Mouse (Mus musculus) stomach, embryonic 14.5 days (tissue): ENCODE measurements around the gene Sash3. TPM values are rescaled to one million over a fixed set of nuclear protein-coding genes. Genes with fewer than 3 reads are reported as not detected.

Source experiments
- ATAC-seq: fragments of 200-750 bp; cut with Nextera tagmentation; 2 replicates; pipeline ENCODE4 v1.8.0; 2017; ENCODE audit warnings: low read depth, moderate TSS enrichment; ENCODE audit not compliant: insufficient number of reproducible peaks, insufficient read depth, low FRiP score
- H3K27ac ChIP-seq: fragments of 300-500 bp; sonication (generic); 2 replicates; pipeline ENCODE4 v1.5.1; 2014; ENCODE audit warnings: mild to moderate bottlenecking, low read length, moderate library complexity, mixed read lengths
- H3K27me3 ChIP-seq: fragments of 300-500 bp; sonication (generic); 2 replicates; pipeline ENCODE4 v1.6.1; 2014; ENCODE audit warnings: low read length, control low read depth, mixed read lengths; ENCODE audit not compliant: control insufficient read depth, insufficient read depth
- H3K36me3 ChIP-seq: fragments of 300-500 bp; sonication (generic); 2 replicates; pipeline ENCODE4 v1.6.1; 2014; ENCODE audit warnings: mild to moderate bottlenecking, control low read depth, low read length, moderate library complexity, mixed read lengths; ENCODE audit not compliant: control insufficient read depth, insufficient read depth
- H3K4me1 ChIP-seq: fragments of 300-500 bp; sonication (generic); 2 replicates; pipeline ENCODE4 v1.6.1; 2014; ENCODE audit warnings: low read length, control low read depth, mixed read lengths; ENCODE audit not compliant: control insufficient read depth, insufficient read depth
- H3K4me2 ChIP-seq: fragments of 300-500 bp; sonication (generic); replicated peaks from 2 replicates; pipeline ENCODE4 v1.6.1; 2014; ENCODE audit warnings: low read depth, low read length, control low read depth
- H3K4me3 ChIP-seq: fragments of 300-500 bp; sonication (generic); 2 replicates; pipeline ENCODE4 v1.5.1; 2014; ENCODE audit warnings: low read depth, low read length, control low read depth
- H3K9ac ChIP-seq: fragments of 300-500 bp; sonication (generic); replicated peaks from 2 replicates; pipeline ENCODE4 v1.6.1; 2014; ENCODE audit warnings: low read depth, mild to moderate bottlenecking, control low read depth, low read length, moderate library complexity, mixed read lengths
- H3K9me3 ChIP-seq: fragments of 300-500 bp; sonication (generic); 2 replicates; pipeline ENCODE4 v1.6.1; 2016; ENCODE audit warnings: low read depth, low read length, control low read depth; ENCODE audit not compliant: control insufficient read depth
- WGBS: fragments of 180-500 bp; shearing (Covaris S2); extraction: QIAGEN DNeasy Blood & Tissue Kit; methylation state at CpG from one replicate; pipeline ENCODE4 v1.1.7; 2014; 5-methylcytosine and 5-hydroxymethylcytosine counted together
- polyA plus RNA-seq: library from polyadenylated mRNA; unstranded; fragments of >200 nt; fragmentation: Nextera tagmentation; extraction: Ambion mirVana; gene quantifications from 2 replicates; pipeline ENCODE4 v1.2.1, GENCODE M21; 2014

Gene Sash3
- polyA plus RNA-seq, 1 experiment from 2014 or later = 3.3 TPM

DNA sequence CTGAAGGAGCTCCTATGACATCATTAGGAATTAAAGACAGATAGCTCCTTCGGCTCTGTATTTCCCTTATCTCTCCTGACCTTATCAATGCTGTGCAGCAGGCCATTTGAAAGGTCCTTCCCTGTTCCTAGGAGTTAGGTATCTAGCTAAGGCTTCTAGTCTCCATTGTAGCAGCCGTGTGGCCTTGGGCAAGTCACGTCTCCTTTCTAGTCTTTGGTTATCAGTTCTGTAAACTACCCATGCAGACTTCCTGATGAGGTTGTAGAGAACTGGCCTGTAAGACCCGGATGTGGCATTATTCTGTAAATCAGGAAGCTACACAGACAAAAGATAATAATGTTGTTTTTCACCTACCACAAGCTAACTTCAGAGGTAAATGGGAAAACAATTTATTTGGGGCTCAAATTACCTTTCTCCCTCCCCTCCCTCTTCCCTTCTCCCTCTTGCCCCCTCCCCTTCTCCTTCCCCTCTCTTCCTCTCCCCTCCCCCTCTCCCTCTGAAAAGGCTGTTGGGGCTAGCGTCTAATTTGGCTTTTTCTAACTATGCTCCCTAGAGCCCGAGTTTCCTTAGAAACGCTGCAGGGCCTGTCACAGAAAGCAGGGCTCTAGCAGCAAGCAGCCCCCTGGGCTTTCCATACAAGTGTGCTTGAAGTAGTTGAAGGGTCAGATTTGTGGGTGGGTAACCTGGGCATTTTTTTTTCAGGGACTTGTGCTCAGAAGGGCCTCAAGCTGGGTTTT is 7.5 kb upstream of the Sash3 start:
- no peaks in the 10 kb centered on the region for H3K36me3 ChIP-seq
- no peaks in the 10 kb centered on the region for H3K9me3 ChIP-seq
- no peak overlapping the region for H3K9ac ChIP-seq
- WGBS = 50% methylated on average over 7 of the region's 7 CpGs
- no peaks in the 10 kb centered on the region for H3K4me1 ChIP-seq
- H3K27ac ChIP-seq = no peak overlapping the region
- H3K4me2 ChIP-seq = no peak overlapping the region
- H3K4me3 ChIP-seq = no peak overlapping the region
- no peak for ATAC-seq
- H3K27me3 ChIP-seq = no peaks in the 10 kb centered on the region

DNA sequence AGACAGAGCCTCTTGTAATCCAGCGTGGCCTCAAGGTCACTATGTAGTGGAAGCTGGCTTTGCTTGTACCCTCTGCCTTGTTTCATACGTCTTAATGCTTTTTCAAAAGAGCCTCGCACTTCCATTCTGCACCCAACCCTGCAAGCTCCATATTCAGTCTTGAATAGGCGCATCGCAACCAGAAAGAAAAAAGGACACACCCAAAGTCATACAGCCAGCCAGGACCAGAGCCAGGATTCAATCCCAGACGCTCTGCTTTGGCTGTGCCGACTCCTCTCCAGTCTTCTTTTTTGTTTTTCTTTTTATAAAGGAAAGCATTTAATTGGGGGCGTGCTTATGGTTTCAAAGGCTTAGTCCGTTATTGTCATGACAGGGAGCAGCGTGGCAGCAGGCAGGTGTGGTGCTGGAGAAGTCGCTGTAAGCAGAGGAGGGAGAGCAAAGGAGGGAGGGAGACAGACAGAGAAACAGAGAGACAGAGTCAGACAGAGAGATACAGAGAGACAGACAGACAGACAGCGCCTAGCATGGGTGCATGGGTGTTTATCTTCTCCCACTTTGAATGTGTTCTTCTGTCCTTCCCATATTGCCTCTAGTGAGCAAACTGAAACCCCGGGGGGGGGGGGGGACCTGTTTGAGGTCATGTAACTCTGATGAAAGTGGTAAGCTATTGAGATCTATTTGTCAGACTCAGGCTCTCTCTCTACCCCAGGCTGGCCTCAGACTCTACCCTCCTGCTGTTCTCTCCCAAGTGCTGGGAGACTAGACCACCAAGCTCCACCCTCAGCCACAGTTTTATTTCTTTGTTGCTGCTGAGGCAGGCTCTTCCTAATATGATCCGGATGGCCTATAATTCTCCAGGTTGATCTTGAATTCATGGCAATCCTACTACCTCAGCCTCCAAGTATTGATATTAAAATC is 6.6 kb upstream of the Sash3 start:
- H3K27me3 ChIP-seq = no peaks in the 10 kb centered on the region
- H3K4me3 ChIP-seq = no peak overlapping the region
- no peak for ATAC-seq
- H3K9ac ChIP-seq = no peak overlapping the region
- no peaks in the 10 kb centered on the region for H3K9me3 ChIP-seq
- H3K4me2 ChIP-seq = no peak overlapping the region
- H3K27ac ChIP-seq = no peak overlapping the region
- no peaks in the 10 kb centered on the region for H3K36me3 ChIP-seq
- H3K4me1 ChIP-seq = no peaks in the 10 kb centered on the region
- WGBS = 59% methylated on average over 14 of the region's 14 CpGs

DNA sequence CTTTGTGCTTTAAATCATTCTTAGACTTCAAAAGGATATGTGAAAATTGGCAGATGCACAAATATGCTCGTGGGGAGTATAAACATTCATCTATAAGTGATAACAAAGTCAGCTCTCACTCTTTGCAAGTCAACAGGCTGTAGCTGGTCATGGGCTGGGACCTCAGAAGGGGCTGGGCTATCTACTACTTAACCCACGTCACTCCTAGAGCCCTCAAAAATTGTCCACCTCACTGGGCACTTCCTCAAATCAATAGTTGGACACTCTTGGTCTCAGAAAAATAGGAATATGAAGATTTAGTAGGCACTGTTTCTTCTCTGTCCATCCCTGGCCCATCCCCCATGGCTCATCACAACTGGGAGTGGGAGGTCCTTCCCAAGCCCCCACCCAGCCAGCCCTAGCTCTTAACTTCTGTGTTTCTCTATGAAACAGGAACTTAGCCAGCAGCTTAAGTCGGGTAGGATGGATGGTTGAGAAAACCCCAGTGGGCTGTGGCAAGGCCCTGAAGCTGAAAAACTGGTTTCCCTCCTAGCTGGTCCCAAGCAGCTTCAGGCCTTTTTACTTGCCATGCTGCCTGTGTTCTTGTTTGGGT is 5.9 kb upstream of the Sash3 start:
- H3K36me3 ChIP-seq = no peaks in the 10 kb centered on the region
- WGBS = 45% methylated on average over 3 of the region's 3 CpGs
- H3K4me3 ChIP-seq = no peak overlapping the region
- H3K4me2 ChIP-seq = no peak overlapping the region
- H3K4me1 ChIP-seq = no peaks in the 10 kb centered on the region
- H3K27me3 ChIP-seq = no peaks in the 10 kb centered on the region
- H3K9me3 ChIP-seq = no peaks in the 10 kb centered on the region
- no peak overlapping the region for H3K27ac ChIP-seq
- no peak for ATAC-seq
- H3K9ac ChIP-seq = no peak overlapping the region

DNA sequence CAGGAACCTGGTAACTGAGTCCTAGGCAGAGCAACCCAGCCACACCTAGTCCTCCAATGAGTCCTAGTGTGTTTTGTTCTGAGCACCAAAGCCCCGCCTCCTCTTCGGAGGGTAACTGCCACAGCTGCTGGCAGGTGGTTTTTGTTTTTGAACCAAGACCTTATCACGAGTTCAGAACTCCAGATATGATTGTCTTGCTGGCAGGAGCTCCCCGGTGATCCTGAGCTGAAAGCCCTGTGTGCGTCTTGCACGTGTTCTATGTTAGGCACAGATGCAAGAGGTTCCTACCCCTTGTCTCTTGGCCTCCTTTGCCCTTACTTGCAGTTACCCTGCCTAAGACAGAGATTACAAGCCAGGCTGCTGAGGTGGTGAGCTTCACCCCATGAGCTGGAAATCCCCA is 4.8 kb upstream of the Sash3 start:
- WGBS = 69% methylated on average over 6 of the region's 6 CpGs
- H3K9ac ChIP-seq = no peak overlapping the region
- H3K36me3 ChIP-seq = no peaks in the 10 kb centered on the region
- H3K4me1 ChIP-seq = no peaks in the 10 kb centered on the region
- H3K4me3 ChIP-seq = no peak overlapping the region
- H3K4me2 ChIP-seq = no peak overlapping the region
- no peaks in the 10 kb centered on the region for H3K27me3 ChIP-seq
- peak; percentile 44; the same call in 1 of the 2 replicates for ATAC-seq
- H3K9me3 ChIP-seq = no peaks in the 10 kb centered on the region
- H3K27ac ChIP-seq = no peak overlapping the region

DNA sequence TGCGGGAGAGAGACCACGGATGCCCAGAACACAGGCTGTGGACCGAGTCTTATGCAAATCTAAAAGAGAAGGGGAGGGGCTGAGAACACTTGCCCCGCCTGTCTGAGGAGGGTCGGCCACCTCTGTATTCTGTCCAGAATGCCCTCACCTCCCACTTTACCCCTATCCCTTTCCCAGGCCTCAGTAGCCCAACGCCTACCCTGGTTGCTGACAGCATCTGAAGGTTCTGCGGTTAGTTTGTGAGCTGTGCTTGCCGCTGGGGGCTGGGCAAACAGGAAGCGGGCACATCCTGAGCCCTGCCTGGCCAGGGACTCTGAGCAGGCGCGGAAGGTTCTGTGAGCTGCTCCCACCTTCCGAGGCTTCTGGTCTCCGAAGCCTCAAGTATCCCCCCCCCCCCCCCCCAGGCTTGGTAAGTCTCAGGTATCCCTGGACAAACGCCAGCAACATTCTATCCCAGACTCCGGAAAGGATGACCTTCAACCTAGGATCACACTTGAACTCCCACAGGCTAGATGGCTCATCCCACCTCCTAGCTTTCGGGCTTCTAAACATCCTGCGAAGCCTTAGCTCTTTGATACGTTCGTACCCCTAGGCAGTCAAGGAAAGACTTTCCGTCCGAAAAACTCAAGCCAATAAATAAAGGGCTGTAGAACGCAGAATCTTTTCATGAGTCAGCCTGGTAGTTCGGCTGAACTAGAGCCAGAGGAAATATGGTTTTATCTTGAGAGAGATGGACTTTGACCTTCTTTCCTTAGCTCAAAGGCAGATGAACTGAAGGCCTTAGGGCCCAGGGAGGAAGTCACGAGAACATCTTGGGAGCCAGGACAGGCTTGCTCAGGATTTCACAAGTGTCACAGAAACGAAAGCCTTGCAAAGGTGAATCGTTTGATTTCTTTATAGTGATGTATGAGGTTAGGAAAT is 2.6 kb upstream of the Sash3 start:
- H3K9me3 ChIP-seq = no peaks in the 10 kb centered on the region
- ATAC-seq = 0 out of 2 replicates have a peak, but pooled peaks have one; percentile 43
- H3K4me2 ChIP-seq = peak overlapping the region; percentile 30
- H3K27me3 ChIP-seq = no peaks in the 10 kb centered on the region
- H3K4me3 ChIP-seq = no peak overlapping the region
- no peak overlapping the region for H3K27ac ChIP-seq
- no peaks in the 10 kb centered on the region for H3K36me3 ChIP-seq
- no peak overlapping the region for H3K9ac ChIP-seq
- 45% methylated on average over 26 of the region's 26 CpGs for WGBS
- H3K4me1 ChIP-seq = no peaks in the 10 kb centered on the region

DNA sequence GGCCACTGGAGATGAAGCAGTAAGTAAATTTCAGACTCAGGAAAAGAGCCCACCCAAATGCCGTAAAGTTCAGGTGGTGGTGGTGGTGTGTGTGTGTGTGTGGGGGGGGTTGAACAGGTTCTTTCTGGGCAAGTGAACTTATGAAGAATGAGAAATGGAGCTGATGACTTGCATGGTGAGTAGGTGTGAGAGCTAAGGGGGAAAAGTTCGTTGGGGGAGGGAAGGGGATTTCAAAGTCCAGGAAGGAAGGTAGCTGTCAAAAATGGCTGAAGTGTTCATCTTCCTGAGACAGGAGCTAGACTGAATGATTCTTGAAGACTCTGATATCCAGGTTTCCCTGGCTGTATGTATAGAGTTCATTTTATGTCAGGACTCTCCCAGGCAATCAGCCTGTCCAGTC is 990 bp downstream of the Sash3 start:
- 74% methylated on average over 2 of the region's 2 CpGs for WGBS
- H3K36me3 ChIP-seq = no peaks in the 10 kb centered on the region
- no peaks in the 10 kb centered on the region for H3K27me3 ChIP-seq
- no peak overlapping the region for H3K4me3 ChIP-seq
- ATAC-seq = no peak
- H3K27ac ChIP-seq = no peak overlapping the region
- no peak overlapping the region for H3K4me2 ChIP-seq
- no peak overlapping the region for H3K9ac ChIP-seq
- H3K9me3 ChIP-seq = no peaks in the 10 kb centered on the region
- no peaks in the 10 kb centered on the region for H3K4me1 ChIP-seq

DNA sequence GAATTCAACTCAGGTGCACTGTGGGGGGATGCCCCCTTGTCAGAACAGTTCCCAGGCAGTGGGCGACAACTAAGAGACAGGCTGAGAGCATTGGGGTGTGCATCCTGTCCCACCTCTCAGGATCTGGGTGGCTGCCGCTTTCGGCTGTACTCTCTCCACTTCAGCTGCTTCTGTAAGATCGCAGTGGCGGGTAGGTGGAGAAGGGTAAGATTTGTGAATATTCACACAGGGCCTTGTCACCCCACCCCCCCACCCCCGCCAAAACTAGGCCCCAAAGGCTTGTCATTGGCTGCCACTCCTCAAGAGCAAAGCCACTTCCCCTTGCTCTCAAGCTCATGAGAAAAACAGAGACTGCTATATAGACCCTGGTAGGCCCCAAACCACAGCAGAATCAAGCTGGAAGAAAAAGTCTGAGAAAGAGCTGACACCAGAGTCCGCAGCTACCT is 1.5 kb downstream of the Sash3 start:
- WGBS = 80% methylated on average over 7 of the region's 7 CpGs
- Histone ChIP-seq H3K4me2 (no peak overlapping the region), H3K4me3 (no peak overlapping the region), H3K9ac (no peak overlapping the region), H3K4me1 (no peaks in the 10 kb centered on the region), H3K27ac (no peak overlapping the region), H3K27me3 (no peaks in the 10 kb centered on the region), H3K9me3 (no peaks in the 10 kb centered on the region), H3K36me3 (no peaks in the 10 kb centered on the region)
- no peak for ATAC-seq

DNA sequence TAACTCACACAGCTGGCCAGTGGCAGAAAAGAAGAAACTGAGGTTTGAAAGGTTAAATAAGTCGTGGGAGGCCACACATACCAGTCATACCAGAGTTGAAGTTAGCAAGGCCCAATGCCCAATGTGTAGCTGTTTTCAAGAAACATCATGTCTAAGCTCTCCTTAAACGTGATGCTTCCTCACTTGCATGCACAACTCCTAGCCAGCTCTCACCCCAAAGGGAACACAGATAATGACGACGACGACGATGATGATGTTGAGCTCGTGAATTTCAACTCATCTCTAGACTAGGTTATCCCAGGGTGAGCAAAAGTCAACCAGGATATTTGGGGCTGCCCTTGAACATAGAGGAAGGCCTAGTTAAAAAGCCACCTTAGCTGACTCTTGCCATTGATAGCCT is 5.9 kb downstream of the Sash3 start:
- ATAC-seq = no peak
- H3K9me3 ChIP-seq = no peaks in the 10 kb centered on the region
- H3K4me1 ChIP-seq = no peaks in the 10 kb centered on the region
- no peaks in the 10 kb centered on the region for H3K27me3 ChIP-seq
- no peak overlapping the region for H3K4me2 ChIP-seq
- no peaks in the 10 kb centered on the region for H3K36me3 ChIP-seq
- WGBS = 76% methylated on average over 7 of the region's 7 CpGs
- no peak overlapping the region for H3K27ac ChIP-seq
- H3K4me3 ChIP-seq = no peak overlapping the region
- no peak overlapping the region for H3K9ac ChIP-seq
